Mouse (Mus musculus) MEL (cell line): ENCODE measurements around the gene Ppargc1a. TPM values are rescaled to one million over a fixed set of nuclear protein-coding genes. Genes with fewer than 3 reads are reported as not detected.

Experiments
- DNase-seq: peaks from one replicate; pipeline ENCODE4 v3.0.0; 2011; ENCODE audit warnings: low read depth, low spot score
- H3K27ac ChIP-seq: 2 replicates; pipeline ENCODE4 v1.5.1; 2012; ENCODE audit warnings: low read depth, mild to moderate bottlenecking, control low read depth, low read length, moderate library complexity; ENCODE audit not compliant: control insufficient read depth
- H3K27me3 ChIP-seq, 2 experiments: fragments of 150-350 bp in 1 of 2; sonication (generic) in 1 of 2; 2 replicates each; pipeline ENCODE4 v1.6.1; 2012; ENCODE audit warnings: low read length in 2 of 2, mild to moderate bottlenecking in 2 of 2, improper control_type of control experiment in 1 of 2, moderate library complexity in 1 of 2; ENCODE audit not compliant: insufficient read depth in 2 of 2, control insufficient read depth in 1 of 2
- H3K36me3 ChIP-seq, 2 experiments: 2 replicates each; pipeline ENCODE4 v1.6.1; 2012 to 2014; ENCODE audit warnings: low read length in 2 of 2, improper control_type of control experiment in 1 of 2, inconsistent platforms in 1 of 2, mild to moderate bottlenecking in 1 of 2; ENCODE audit not compliant: insufficient read depth in 2 of 2, control insufficient read depth in 1 of 2
- H3K4me1 ChIP-seq, 2 experiments: fragments of 150-350 bp in 1 of 2; sonication (generic) in 1 of 2; 2 replicates each; pipeline ENCODE4 v1.6.1; 2012; ENCODE audit warnings: low read length in 2 of 2, improper control_type of control experiment in 1 of 2, mild to moderate bottlenecking in 1 of 2; ENCODE audit not compliant: insufficient read depth in 2 of 2, control insufficient read depth in 1 of 2
- H3K4me3 ChIP-seq, 2 experiments: fragments of 150-350 bp in 1 of 2; sonication (generic) in 1 of 2; 2 replicates each; pipeline ENCODE4 v1.5.1; 2012; ENCODE audit warnings: low read depth in 2 of 2, low read length in 2 of 2, mild to moderate bottlenecking in 2 of 2, moderate library complexity in 2 of 2, control low read depth in 1 of 2, improper control_type of control experiment in 1 of 2; ENCODE audit not compliant: control insufficient read depth in 1 of 2, insufficient read depth in 1 of 2
- H3K79me2 ChIP-seq: 2 replicates; pipeline ENCODE4 v1.6.1; 2012; ENCODE audit warnings: mild to moderate bottlenecking, low read length, moderate library complexity; ENCODE audit not compliant: control insufficient read depth, poor library complexity, insufficient read depth
- H3K9ac ChIP-seq: 2 replicates; pipeline ENCODE4 v1.6.1; 2012; ENCODE audit warnings: low read depth, mild to moderate bottlenecking, control low read depth, low read length, moderate library complexity; ENCODE audit not compliant: control insufficient read depth, poor library complexity, severe bottlenecking
- H3K9me3 ChIP-seq: fragments of 150-350 bp; sonication (generic); replicated peaks from 2 replicates; pipeline ENCODE4 v1.6.1; 2012; ENCODE audit warnings: mild to moderate bottlenecking, low read length, improper control_type of control experiment, moderate library complexity; ENCODE audit not compliant: insufficient read depth
- CHD1 ChIP-seq: IDR thresholded peaks from 2 replicates; pipeline ENCODE4 v1.6.1; 2012; ENCODE audit warnings: low read depth, mild to moderate bottlenecking, inconsistent platforms, low read length, improper control_type of control experiment
- CHD2 ChIP-seq: IDR thresholded peaks from 2 replicates; pipeline ENCODE4 v1.6.1; 2011; ENCODE audit warnings: low read length, improper control_type of control experiment
- E2F4 ChIP-seq: IDR thresholded peaks from 2 replicates; pipeline ENCODE4 v1.6.1; 2011; ENCODE audit warnings: low read depth, low read length, improper control_type of control experiment, borderline replicate concordance
- ELF1 ChIP-seq: IDR thresholded peaks from 2 replicates; pipeline ENCODE4 v1.6.1; 2014; ENCODE audit warnings: low read depth, mild to moderate bottlenecking, inconsistent platforms, low read length, improper control_type of control experiment, moderate library complexity
- EP300 ChIP-seq, 2 experiments: IDR thresholded peaks; 2 replicates each; pipeline ENCODE4 v1.6.1; 2011; ENCODE audit warnings: improper control_type of control experiment in 2 of 2, low read length in 2 of 2, low read depth in 1 of 2, mild to moderate bottlenecking in 1 of 2
- ETS1 ChIP-seq: IDR thresholded peaks from 2 replicates; pipeline ENCODE4 v1.6.1; 2012; ENCODE audit warnings: low read depth, mild to moderate bottlenecking, inconsistent platforms, low read length, improper control_type of control experiment, moderate library complexity
- GABPA ChIP-seq: IDR thresholded peaks from 2 replicates; pipeline ENCODE4 v1.6.1; 2012; ENCODE audit warnings: low read depth, mild to moderate bottlenecking, inconsistent platforms, low read length, improper control_type of control experiment, moderate library complexity
- GATA1 ChIP-seq: IDR thresholded peaks from 2 replicates; pipeline ENCODE4 v1.6.1; 2011; ENCODE audit warnings: low read depth, low read length, improper control_type of control experiment
- HCFC1 ChIP-seq: IDR thresholded peaks from 2 replicates; pipeline ENCODE4 v1.6.1; 2012; ENCODE audit warnings: low read depth, mild to moderate bottlenecking, inconsistent platforms, low read length, improper control_type of control experiment, moderate library complexity
- JUND ChIP-seq: IDR thresholded peaks from 2 replicates; pipeline ENCODE4 v1.6.1; 2011; ENCODE audit warnings: low read depth, mild to moderate bottlenecking, improper control_type of control experiment, low read length
- MAX ChIP-seq: IDR thresholded peaks from 2 replicates; pipeline ENCODE4 v1.6.1; 2011; ENCODE audit warnings: low read length, improper control_type of control experiment
- MEF2A ChIP-seq: IDR thresholded peaks from 2 replicates; pipeline ENCODE4 v1.6.1; 2014; ENCODE audit warnings: low read depth, mild to moderate bottlenecking, inconsistent platforms, low read length, improper control_type of control experiment; ENCODE audit not compliant: poor library complexity, insufficient replicate concordance, severe bottlenecking; ENCODE audit errors: extremely low read depth
- MXI1 ChIP-seq: IDR thresholded peaks from 2 replicates; pipeline ENCODE4 v1.6.1; 2011; ENCODE audit warnings: mild to moderate bottlenecking, low read depth, low read length, improper control_type of control experiment
- MYB ChIP-seq: IDR thresholded peaks from 2 replicates; pipeline ENCODE4 v1.6.1; 2011; ENCODE audit warnings: mild to moderate bottlenecking, low read depth, low read length, improper control_type of control experiment
- MYC ChIP-seq: IDR thresholded peaks from 2 replicates; pipeline ENCODE4 v1.6.1; 2011; ENCODE audit warnings: low read depth, mild to moderate bottlenecking, low read length, improper control_type of control experiment, moderate library complexity
- NELFE ChIP-seq: IDR thresholded peaks from 2 replicates; pipeline ENCODE4 v1.6.1; 2011; ENCODE audit warnings: low read depth, low read length, improper control_type of control experiment
- NRF1 ChIP-seq: IDR thresholded peaks from 2 replicates; pipeline ENCODE4 v1.6.1; 2014; ENCODE audit warnings: low read depth, mild to moderate bottlenecking, inconsistent platforms, low read length, improper control_type of control experiment, moderate library complexity; ENCODE audit not compliant: poor library complexity, insufficient read depth, severe bottlenecking
- POLR2A ChIP-seq, 2 experiments: IDR thresholded peaks; 2 replicates each; pipeline ENCODE4 v1.6.1; 2011 to 2012; ENCODE audit warnings: low read length in 2 of 2, mild to moderate bottlenecking in 2 of 2, control low read depth in 1 of 2, improper control_type of control experiment in 1 of 2, low read depth in 1 of 2, moderate library complexity in 1 of 2; ENCODE audit not compliant: control insufficient read depth in 1 of 2, insufficient read depth in 1 of 2, poor library complexity in 1 of 2
- POLR2AphosphoS5 ChIP-seq: IDR thresholded peaks from 2 replicates; pipeline ENCODE4 v1.6.1; 2012; ENCODE audit warnings: low read depth, borderline replicate concordance, mild to moderate bottlenecking, inconsistent platforms, low read length, moderate library complexity, mixed read lengths
- SMC3 ChIP-seq: IDR thresholded peaks from 2 replicates; pipeline ENCODE4 v1.6.1; 2011; ENCODE audit warnings: low read depth, low read length, improper control_type of control experiment
- TAL1 ChIP-seq: IDR thresholded peaks from 2 replicates; pipeline ENCODE4 v1.6.1; 2012; ENCODE audit warnings: mild to moderate bottlenecking, inconsistent platforms, low read length, moderate library complexity, mixed read lengths
- TBP ChIP-seq: IDR thresholded peaks from 2 replicates; pipeline ENCODE4 v1.8.0; 2011; ENCODE audit warnings: low read depth, low read length, improper control_type of control experiment
- TCF12 ChIP-seq: IDR thresholded peaks from 2 replicates; pipeline ENCODE4 v1.6.1; 2014; ENCODE audit warnings: low read depth, mild to moderate bottlenecking, inconsistent platforms, low read length, improper control_type of control experiment, moderate library complexity
- UBTF ChIP-seq: IDR thresholded peaks from 2 replicates; pipeline ENCODE4 v1.6.1; 2012; ENCODE audit warnings: low read depth, mild to moderate bottlenecking, inconsistent platforms, low read length, improper control_type of control experiment, moderate library complexity, borderline replicate concordance; ENCODE audit not compliant: insufficient read depth
- USF1 ChIP-seq: IDR thresholded peaks from 2 replicates; pipeline ENCODE4 v1.6.1; 2014; ENCODE audit warnings: low read depth, mild to moderate bottlenecking, inconsistent platforms, low read length, improper control_type of control experiment, moderate library complexity
- ZC3H11A ChIP-seq: IDR thresholded peaks from 2 replicates; pipeline ENCODE4 v1.6.1; 2012; ENCODE audit warnings: low read depth, mild to moderate bottlenecking, inconsistent platforms, low read length, improper control_type of control experiment
- ZKSCAN1 ChIP-seq: IDR thresholded peaks from 2 replicates; pipeline ENCODE4 v1.6.1; 2012; ENCODE audit warnings: low read depth, mild to moderate bottlenecking, inconsistent platforms, low read length, improper control_type of control experiment, moderate library complexity
- ZMIZ1 ChIP-seq: IDR thresholded peaks from 2 replicates; pipeline ENCODE4 v1.6.1; 2012; ENCODE audit warnings: low read depth, mild to moderate bottlenecking, inconsistent platforms, low read length, improper control_type of control experiment, moderate library complexity
- ZNF384 ChIP-seq: IDR thresholded peaks from 2 replicates; pipeline ENCODE4 v1.6.1; 2012; ENCODE audit warnings: low read depth, mild to moderate bottlenecking, inconsistent platforms, low read length, improper control_type of control experiment
- polyA plus RNA-seq, 2 experiments: library from polyadenylated mRNA; stranded (reverse) in 1 of 2; unstranded in 1 of 2; fragments of >175 nt in 1 of 2; fragments of >200 nt in 1 of 2; gene quantifications; 2 replicates each; pipeline versions ENCODE4 v1.2.1 to v1.2.4; 2012; ENCODE audit warnings: low replicate concordance in 2 of 2, low read depth in 1 of 2; ENCODE audit not compliant: insufficient read length in 2 of 2, insufficient read depth in 1 of 2, missing spikeins in 1 of 2
- total RNA-seq: library from RNA; depleted of rRNA; stranded (reverse); fragments of 300-350 nt; gene quantifications from 2 replicates; pipeline ENCODE4 v1.2.3, GENCODE M21; 2012

Ppargc1a gene
- total and polyA plus RNA-seq, 3 experiments = 0.04 to 0.06 TPM; not detected in 1

GRCm38 (mm10) chr5:51540816-51541215, 26.7 kb downstream of the Ppargc1a start:
- no peak overlapping the region for H3K27ac ChIP-seq
- H3K79me2 ChIP-seq = no peaks in the 10 kb centered on the region
- H3K4me3 ChIP-seq = no peak overlapping the region
- TF ChIP-seq HCFC1 (no peak), POLR2AphosphoS5 (no peak), GABPA (no peak), MYB (no peak), ZMIZ1 (no peak), ZC3H11A (no peak), MXI1 (no peak), NRF1 (no peak), CHD2 (no peak), USF1 (no peak), MYC (no peak), TAL1 (no peak), NELFE (no peak), JUND (no peak), E2F4 (no peak), POLR2A (IDR thresholded peaks at IDR 0.05; ENCODE audit: control insufficient read depth in 1 of 2, insufficient read depth in 1 of 2, low read depth in 1 of 2, low read length in 2 of 2, poor library complexity in 1 of 2) (no peak), ELF1 (no peak), TBP (no peak), TCF12 (no peak), ETS1 (no peak)
- no peak for DNase-seq
- H3K9ac ChIP-seq = no peak overlapping the region
- no peaks in the 10 kb centered on the region for H3K4me1 ChIP-seq
- no peaks in the 10 kb centered on the region for H3K27me3 ChIP-seq
- no peaks in the 10 kb centered on the region for H3K9me3 ChIP-seq
- no peaks in the 10 kb centered on the region for H3K36me3 ChIP-seq

GRCm38 (mm10) chr5:51539563-51539962, 28.0 kb downstream of the Ppargc1a start:
- TF ChIP-seq ETS1 (no peak), MEF2A (no peak), JUND (no peak), EP300 (IDR thresholded peaks at IDR 0.05; ENCODE audit: low read depth in 1 of 2, low read length in 2 of 2) (no peak), GATA1 (no peak), MAX (no peak), ZKSCAN1 (no peak), SMC3 (no peak), TAL1 (no peak), E2F4 (no peak), UBTF (no peak), ZNF384 (no peak), POLR2A (IDR thresholded peaks at IDR 0.05; ENCODE audit: control insufficient read depth in 1 of 2, insufficient read depth in 1 of 2, low read depth in 1 of 2, low read length in 2 of 2, poor library complexity in 1 of 2) (no peak), HCFC1 (no peak), CHD1 (no peak)

More at GRCm38 (mm10) chr5:51539563-51539962, 28.0 kb downstream of the Ppargc1a start:
- Histone ChIP-seq H3K9me3 (no peaks in the 10 kb centered on the region), H3K27me3 (no peaks in the 10 kb centered on the region), H3K79me2 (no peaks in the 10 kb centered on the region), H3K4me3 (no peak overlapping the region), H3K4me1 (no peaks in the 10 kb centered on the region), H3K36me3 (no peaks in the 10 kb centered on the region), H3K27ac (no peak overlapping the region), H3K9ac (no peak overlapping the region)
- DNase-seq = no peak
